Mouse (Mus musculus) embryonic facial prominence, embryonic 11.5 days (tissue): ENCODE results near the gene Rgsl1. TPM values are rescaled to one million over a fixed set of nuclear protein-coding genes. Genes with fewer than 3 reads are reported as not detected.
"Not testable (repeated sequence)": the region's sequence is repeated elsewhere in the genome, so short reads cannot be mapped to it uniquely, and the experiment has no call there.

ENCODE experiments used
- ATAC-seq: fragments of 200-750 bp; cut with Nextera tagmentation; replicated peaks from 2 replicates; pipeline ENCODE4 v1.8.0; 2017; ENCODE audit warnings: low read depth; ENCODE audit not compliant: insufficient number of reproducible peaks, low FRiP score, low TSS enrichment
- DNase-seq: peaks from one replicate; pipeline ENCODE4 v3.0.0-alpha.2; 2015; ENCODE audit warnings: low spot score
- H3K27ac ChIP-seq: fragments of 300-500 bp; sonication (generic); replicated peaks from 2 replicates; pipeline ENCODE4 v1.5.1; 2014; ENCODE audit warnings: mild to moderate bottlenecking, low read depth, low read length, control low read depth
- H3K27me3 ChIP-seq: fragments of 300-500 bp; sonication (generic); 2 replicates; pipeline ENCODE4 v1.6.1; 2014; ENCODE audit warnings: mild to moderate bottlenecking, low read length, moderate library complexity, mixed read lengths; ENCODE audit not compliant: control insufficient read depth, insufficient read depth
- H3K36me3 ChIP-seq: fragments of 300-500 bp; sonication (generic); replicated peaks from 2 replicates; pipeline ENCODE4 v1.6.1; 2014; ENCODE audit warnings: low read depth, mild to moderate bottlenecking, low read length, moderate library complexity, mixed read lengths; ENCODE audit not compliant: control insufficient read depth, insufficient read depth
- H3K4me1 ChIP-seq: fragments of 300-500 bp; sonication (generic); 2 replicates; pipeline ENCODE4 v1.6.1; 2014; ENCODE audit warnings: low read length, mixed read lengths; ENCODE audit not compliant: control insufficient read depth, insufficient read depth
- H3K4me2 ChIP-seq: fragments of 300-500 bp; sonication (generic); 2 replicates; pipeline ENCODE4 v1.6.1; 2014; ENCODE audit warnings: low read depth, mild to moderate bottlenecking, control low read depth, low read length, moderate library complexity
- H3K4me3 ChIP-seq: fragments of 300-500 bp; sonication (generic); 2 replicates; pipeline ENCODE4 v1.5.1; 2014; ENCODE audit warnings: low read depth, low read length, control low read depth
- H3K9ac ChIP-seq: fragments of 300-500 bp; sonication (generic); replicated peaks from 2 replicates; pipeline ENCODE4 v1.6.1; 2014; ENCODE audit warnings: mild to moderate bottlenecking, control low read depth, low read length
- H3K9me3 ChIP-seq: fragments of 300-500 bp; sonication (generic); replicated peaks from 2 replicates; pipeline ENCODE4 v1.6.1; 2016; ENCODE audit warnings: mild to moderate bottlenecking, low read length, inconsistent platforms, mixed read lengths; ENCODE audit not compliant: control insufficient read depth
- WGBS: fragments of 180-500 bp; shearing (Covaris S2); extraction: QIAGEN DNeasy Blood & Tissue Kit; methylation state at CpG from one replicate; pipeline ENCODE4 v1.1.7; 2014; 5-methylcytosine and 5-hydroxymethylcytosine counted together
- polyA plus RNA-seq: library from polyadenylated mRNA; unstranded; fragments of >200 nt; fragmentation: Nextera tagmentation; extraction: Ambion mirVana; gene quantifications from 2 replicates; pipeline ENCODE4 v1.2.1, GENCODE M21; 2014

The Rgsl1 gene
- polyA plus RNA-seq: 0.14 TPM in 1 of 2 replicates, not detected in the other

DNA sequence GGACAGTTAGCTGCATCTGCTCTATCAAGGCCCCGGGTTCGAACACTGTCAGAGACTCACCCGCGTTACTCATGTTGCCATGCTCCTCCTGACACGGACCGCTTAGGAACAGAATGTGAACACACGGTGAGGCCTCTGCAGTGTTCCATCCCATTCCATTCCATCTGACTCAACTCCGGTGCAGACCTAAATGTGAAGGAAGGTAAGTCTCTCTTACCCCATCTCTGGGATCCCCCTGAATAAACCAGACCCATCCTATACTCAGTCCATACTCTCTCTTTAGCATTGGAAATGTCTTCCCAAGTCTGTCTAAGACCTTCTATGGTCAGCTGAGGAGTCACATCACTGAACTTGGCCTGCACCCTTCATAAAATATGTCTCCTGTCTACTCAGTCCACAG, at the start of gene Rgsl1:
TSS of gene Rgsl1 (minus strand) at position 101 of the 400 bp plus-strand sequence.
- WGBS: 96% methylated on average over 8 of the region's 8 CpGs
- no peak for ATAC-seq
- H3K27ac ChIP-seq: no peak within 1 kb of the TSS
- H3K4me3 ChIP-seq: no peak within 1 kb of the TSS
- H3K9me3 ChIP-seq: no peaks in the 10 kb centered on the region
- no peaks in the 10 kb centered on the region for H3K27me3 ChIP-seq
- H3K9ac ChIP-seq: no peak within 1 kb of the TSS
- no peaks in the 10 kb centered on the region for H3K36me3 ChIP-seq
- H3K4me2 ChIP-seq: no peak within 1 kb of the TSS
- H3K4me1 ChIP-seq: no peaks in the 10 kb centered on the region
- DNase-seq: no peak

DNA sequence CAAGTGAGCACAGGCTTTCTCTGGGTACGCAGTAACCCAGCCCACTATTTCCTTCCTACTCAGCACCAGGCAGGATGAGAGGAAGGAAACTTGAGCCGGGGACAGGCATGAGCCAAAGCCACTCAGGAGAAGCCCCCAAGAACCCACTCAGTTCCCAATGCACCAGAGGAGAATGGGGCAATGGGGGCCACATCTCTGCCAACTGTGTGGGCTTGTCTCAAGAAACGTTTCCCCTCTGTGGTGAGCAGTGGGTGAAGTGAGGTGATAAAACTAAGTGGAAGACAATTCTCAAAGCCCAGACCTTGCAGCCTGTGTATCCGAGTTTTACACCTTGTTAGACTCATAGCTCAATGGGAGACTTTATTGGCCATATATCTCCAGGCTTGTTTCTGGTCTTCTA, 47.5 kb upstream of the Rgsl1 start, which contains the start of gene Teddm1a:
TSS of gene Teddm1a (plus strand) at position 301 of the 400 bp plus-strand sequence.
- no peak for DNase-seq
- H3K9me3 ChIP-seq: no peaks in the 10 kb centered on the region
- H3K36me3 ChIP-seq: no peaks in the 10 kb centered on the region
- no peak for ATAC-seq
- WGBS: 69% methylated on average over 4 of the region's 4 CpGs
- no peak within 1 kb of the TSS for H3K4me2 ChIP-seq
- H3K27me3 ChIP-seq: no peaks in the 10 kb centered on the region
- no peaks in the 10 kb centered on the region for H3K4me1 ChIP-seq
- H3K27ac ChIP-seq: no peak within 1 kb of the TSS
- H3K9ac ChIP-seq: no peak within 1 kb of the TSS
- no peak within 1 kb of the TSS for H3K4me3 ChIP-seq

DNA sequence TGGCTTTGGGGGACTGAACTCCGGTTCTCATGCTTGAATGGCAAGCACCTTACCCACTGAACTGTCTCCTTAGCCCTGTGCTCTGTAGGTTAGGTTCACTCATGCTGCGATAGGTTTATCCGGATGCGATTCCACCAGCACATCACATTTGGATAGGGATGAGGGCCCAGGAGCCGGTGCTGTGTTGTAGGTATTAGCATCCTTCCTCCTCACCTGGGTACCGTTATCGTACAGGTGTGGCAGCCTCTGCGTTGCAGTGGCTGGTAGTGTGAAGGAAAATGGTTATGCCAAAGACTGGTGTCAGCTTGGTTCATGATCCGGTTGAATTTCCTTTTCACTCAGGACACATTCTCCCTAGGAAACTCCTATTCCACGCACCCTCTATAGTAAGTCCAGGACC, 46.2 kb upstream of the Rgsl1 start:
- H3K27ac ChIP-seq: no peak overlapping the region
- 96% methylated on average over 10 of the region's 10 CpGs for WGBS
- no peak overlapping the region for H3K4me3 ChIP-seq
- no peaks in the 10 kb centered on the region for H3K36me3 ChIP-seq
- H3K4me1 ChIP-seq: no peaks in the 10 kb centered on the region
- H3K9ac ChIP-seq: no peak overlapping the region
- no peaks in the 10 kb centered on the region for H3K9me3 ChIP-seq
- H3K27me3 ChIP-seq: no peaks in the 10 kb centered on the region
- H3K4me2 ChIP-seq: no peak overlapping the region
- ATAC-seq (no peak), DNase-seq (no peak)

DNA sequence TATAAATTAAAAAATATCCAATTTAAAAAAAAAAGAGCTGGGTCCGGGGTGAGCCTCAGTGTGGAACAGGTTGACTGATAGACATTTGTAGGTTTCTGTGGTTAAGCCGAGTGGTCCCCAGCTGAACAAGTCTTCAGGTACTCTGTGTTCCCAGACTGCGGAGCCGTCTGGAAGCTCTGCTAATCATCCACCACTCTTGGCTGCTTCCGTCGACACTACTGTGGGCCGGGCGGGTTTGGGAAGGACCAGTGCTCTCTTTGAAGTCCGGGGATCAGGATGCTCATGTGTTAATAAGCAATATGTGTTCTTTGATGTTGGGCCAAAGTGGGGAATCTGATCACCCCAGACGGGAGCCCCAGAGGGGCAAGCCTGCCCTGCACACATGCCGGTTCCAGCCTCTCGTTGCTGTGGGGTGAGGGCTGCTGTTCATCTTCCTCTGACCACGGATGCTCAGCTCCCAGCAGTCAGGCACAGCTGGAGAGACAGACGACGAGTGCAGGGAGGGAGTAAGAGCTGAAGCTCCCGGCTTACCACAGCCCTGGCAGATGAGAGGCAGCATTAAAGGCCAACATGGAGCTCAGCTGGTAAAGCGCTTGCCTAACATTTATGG, 42.2 kb upstream of the Rgsl1 start:
- WGBS: 37% methylated on average over 17 of the region's 17 CpGs
- no peak for DNase-seq

DNA sequence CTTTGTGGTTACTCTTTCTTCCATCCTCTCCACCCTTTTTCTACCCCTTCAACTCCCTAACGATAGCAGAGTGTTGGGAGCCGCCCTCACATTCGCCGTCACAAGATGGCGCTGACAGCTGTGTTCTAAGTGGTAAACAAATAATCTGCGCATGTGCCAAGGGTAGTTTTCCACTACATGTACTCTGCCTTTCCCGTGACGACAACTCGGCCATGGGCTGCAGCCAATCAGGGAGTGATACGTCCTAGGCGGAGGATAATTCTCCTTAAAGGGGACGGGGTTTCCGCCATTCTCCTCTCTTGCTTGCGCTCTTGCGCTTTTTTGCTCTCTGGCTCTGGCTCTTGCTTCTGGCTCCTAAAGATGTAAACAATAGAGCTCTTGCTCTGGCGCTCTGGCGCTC, 36.4 kb upstream of the Rgsl1 start:
- not testable (repeated sequence) for H3K9ac ChIP-seq, H3K27ac ChIP-seq, H3K4me2 ChIP-seq, H3K27me3 ChIP-seq, H3K4me3 ChIP-seq, ATAC-seq, H3K36me3 ChIP-seq, H3K4me1 ChIP-seq, DNase-seq, H3K9me3 ChIP-seq
- WGBS: 95% methylated on average over 17 of the region's 17 CpGs

More for the DNA sequence above, 42.2 kb upstream of the Rgsl1 start:
- Histone ChIP-seq H3K9ac (no peak overlapping the region), H3K36me3 (no peaks in the 10 kb centered on the region), H3K27me3 (no peaks in the 10 kb centered on the region), H3K4me1 (no peaks in the 10 kb centered on the region), H3K27ac (no peak overlapping the region), H3K4me2 (no peak overlapping the region), H3K9me3 (no peaks in the 10 kb centered on the region), H3K4me3 (no peak overlapping the region)
- no peak for ATAC-seq

DNA sequence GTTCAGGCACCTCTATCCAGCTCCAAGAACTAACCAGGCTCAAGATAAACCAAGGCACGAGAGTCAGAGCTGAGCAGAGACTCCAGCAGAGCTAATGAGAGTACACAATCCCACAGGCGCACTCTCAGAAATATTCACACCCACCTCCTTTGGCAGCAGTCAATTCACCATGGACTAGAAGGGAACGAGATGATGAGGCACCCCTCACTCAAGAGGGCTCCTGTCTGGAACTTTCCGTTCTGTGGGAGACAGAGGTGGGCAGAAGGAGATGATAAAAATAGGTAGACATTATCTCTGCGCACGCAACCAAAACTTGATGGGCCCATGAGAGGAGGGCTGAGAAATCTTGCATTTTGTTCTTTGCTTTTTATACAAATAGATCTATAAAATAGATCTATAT, 30.1 kb upstream of the Rgsl1 start, which contains the start of gene Teddm1b:
TSS of gene Teddm1b (plus strand) at position 301 of the 400 bp plus-strand sequence.
- Histone ChIP-seq H3K4me2 (no peak within 1 kb of the TSS), H3K27ac (no peak within 1 kb of the TSS), H3K4me3 (no peak within 1 kb of the TSS), H3K27me3 (no peaks in the 10 kb centered on the region), H3K9ac (no peak within 1 kb of the TSS), H3K4me1 (no peaks in the 10 kb centered on the region), H3K9me3 (no peaks in the 10 kb centered on the region), H3K36me3 (no peaks in the 10 kb centered on the region)
- DNase-seq: no peak
- ATAC-seq: no peak
- WGBS: 91% methylated on average over 6 of the region's 6 CpGs

DNA sequence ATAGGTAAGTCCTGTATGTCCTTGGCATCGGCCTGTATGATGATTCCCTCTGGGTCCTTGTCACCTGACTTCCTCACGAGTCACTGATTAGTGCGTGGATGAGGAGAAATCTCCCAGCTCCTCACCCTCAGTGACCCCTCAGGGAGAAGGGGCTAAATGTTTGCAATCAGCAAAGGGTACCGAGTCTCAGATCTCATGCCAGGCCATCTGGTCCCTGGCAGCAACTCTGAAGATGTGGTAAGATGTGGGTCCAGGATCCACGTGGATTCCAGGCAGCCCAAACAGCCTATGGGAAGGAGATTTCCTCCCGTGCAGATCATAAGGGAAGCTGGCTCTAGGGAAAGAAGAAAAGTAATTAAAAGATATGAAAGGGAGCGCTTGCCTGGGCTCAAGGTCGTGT, 12.0 kb upstream of the Rgsl1 start:
- Histone ChIP-seq H3K4me2 (no peak overlapping the region), H3K36me3 (no peaks in the 10 kb centered on the region), H3K4me3 (no peak overlapping the region), H3K4me1 (no peaks in the 10 kb centered on the region), H3K27me3 (no peaks in the 10 kb centered on the region), H3K27ac (no peak overlapping the region), H3K9me3 (no peaks in the 10 kb centered on the region), H3K9ac (no peak overlapping the region)
- no peak for DNase-seq
- no peak for ATAC-seq
- 82% methylated on average over 8 of the region's 8 CpGs for WGBS

DNA sequence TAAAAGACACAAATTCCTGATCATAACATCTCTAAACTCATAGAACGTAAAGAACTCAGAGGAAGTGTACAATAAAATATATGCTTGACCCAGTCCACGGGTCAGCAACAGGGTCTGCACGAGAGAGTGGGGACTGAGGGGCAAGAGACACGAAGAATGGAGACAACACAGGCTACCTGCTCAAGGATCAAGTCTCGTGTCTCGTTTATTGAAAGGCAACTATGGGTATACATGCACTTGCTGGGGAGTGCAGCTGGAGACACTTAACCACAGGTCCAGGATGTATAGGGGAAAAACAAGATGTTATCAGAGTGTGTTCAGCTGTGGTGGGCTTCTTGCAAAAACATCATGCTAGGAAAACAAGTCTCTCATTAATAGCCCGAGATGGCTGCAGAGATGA, 8.8 kb upstream of the Rgsl1 start:
- not testable (repeated sequence) for H3K4me1 ChIP-seq, ATAC-seq, H3K9ac ChIP-seq, H3K27ac ChIP-seq, H3K4me2 ChIP-seq, DNase-seq, H3K36me3 ChIP-seq, H3K4me3 ChIP-seq, H3K27me3 ChIP-seq, H3K9me3 ChIP-seq
- WGBS: 80% methylated on average over 7 of the region's 7 CpGs
